Mouse (Mus musculus): ENCODE measurements at regions not wholly inside any gene's neighbourhood (a gene's known extent, or its start where the extent isn't known, plus 50 kb on each side); places are given as distances from the start of the nearest gene placed in this dataset.

GRCm38 (mm10) chr15:67686140-67686539 lies 1185.4 kb upstream of the Lrrc6 start:
- no peak for DNase-seq
- no peak overlapping the region for H3K4me3 ChIP-seq (replicated peaks; ENCODE audit: extremely low read depth, low read depth, low read length)
- H3K4me1 ChIP-seq (ENCODE audit: control insufficient read depth, insufficient read depth, low read length) = no peaks in the 10 kb centered on the region
- WGBS = 67% methylated on average over 1 of the region's 1 CpGs
- no peak for TF ChIP-seq CTCF (IDR thresholded peaks at IDR 0.05; ENCODE audit: insufficient read depth, low read length)

GRCm38 (mm10) chr15:67673276-67673675 lies 1172.6 kb upstream of the Lrrc6 start:
- no peak overlapping the region for H3K4me3 ChIP-seq (replicated peaks; ENCODE audit: extremely low read depth, low read depth, low read length)
- WGBS = 85% methylated on average over 2 of the region's 2 CpGs
- no peak for TF ChIP-seq POLR2A (IDR thresholded peaks at IDR 0.05; ENCODE audit: borderline replicate concordance, extremely low read depth, low read depth, low read length)
- TF ChIP-seq CTCF (IDR thresholded peaks at IDR 0.05; ENCODE audit: insufficient read depth, low read length) = no peak
- no peaks in the 10 kb centered on the region for H3K4me1 ChIP-seq (ENCODE audit: control insufficient read depth, insufficient read depth, low read length)
- no peak for DNase-seq

GRCm38 (mm10) chr15:67636155-67636554 lies 1135.4 kb upstream of the Lrrc6 start:
- no peaks in the 10 kb centered on the region; the same call in 1 of the 2 replicates for H3K4me1 ChIP-seq (ENCODE audit: control insufficient read depth, insufficient read depth, low read length)
- 3% methylated on average over 1 of the region's 1 CpGs for WGBS
- no peak overlapping the region for H3K4me3 ChIP-seq (replicated peaks; ENCODE audit: extremely low read depth, low read depth, low read length)
- peak; percentile 3 for DNase-seq
- TF ChIP-seq POLR2A (IDR thresholded peaks at IDR 0.05; ENCODE audit: borderline replicate concordance, extremely low read depth, low read depth, low read length) (no peak), CTCF (IDR thresholded peaks at IDR 0.05; ENCODE audit: insufficient read depth, low read length) (no peak)

GRCm38 (mm10) chr15:67626704-67627287 lies 1126.1 kb upstream of the Lrrc6 start:
- Histone ChIP-seq H3K4me1 (ENCODE audit: control insufficient read depth, insufficient read depth, low read length) (no peaks in the 10 kb centered on the region), H3K4me3 (replicated peaks; ENCODE audit: extremely low read depth, low read depth, low read length) (no peak overlapping the region)
- DNase-seq = no peak
- WGBS = 71% methylated on average over 3 of the region's 3 CpGs
- no peak for TF ChIP-seq POLR2A (IDR thresholded peaks at IDR 0.05; ENCODE audit: borderline replicate concordance, extremely low read depth, low read depth, low read length)
- no peak for TF ChIP-seq CTCF (IDR thresholded peaks at IDR 0.05; ENCODE audit: insufficient read depth, low read length)

- 68% methylated on average over 3 of the region's 3 CpGs for WGBS
- TF ChIP-seq POLR2A (IDR thresholded peaks at IDR 0.05; ENCODE audit: borderline replicate concordance, extremely low read depth, low read depth, low read length) (no peak), CTCF (IDR thresholded peaks at IDR 0.05; ENCODE audit: insufficient read depth, low read length) (no peak)
- no peak for DNase-seq
- Histone ChIP-seq H3K4me3 (replicated peaks; ENCODE audit: extremely low read depth, low read depth, low read length) (no peak overlapping the region), H3K4me1 (ENCODE audit: control insufficient read depth, insufficient read depth, low read length) (no peaks in the 10 kb centered on the region)
These were observed 1111.2 kb upstream of the Lrrc6 start for GRCm38 (mm10) chr15:67611896-67612295.

DNA sequence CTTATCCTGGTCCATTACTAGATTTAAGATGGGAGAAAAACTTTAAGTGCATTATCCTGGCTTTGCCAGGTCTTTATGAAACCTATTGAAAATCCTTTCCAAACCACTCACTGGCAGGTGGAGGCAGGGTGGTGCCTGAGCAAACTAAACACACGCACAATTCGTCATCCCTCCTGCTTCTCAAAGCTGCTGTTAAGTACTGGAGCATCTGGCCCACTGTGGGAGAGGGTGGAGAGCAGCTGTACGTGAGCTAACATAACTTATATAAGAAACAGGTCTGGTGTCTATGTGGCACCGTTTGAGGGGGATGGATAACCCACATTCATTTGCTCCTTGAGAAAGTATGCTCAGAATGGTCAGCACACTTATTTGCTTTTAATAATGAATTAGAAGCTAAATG lies 1097.7 kb upstream of the Lrrc6 start:
- H3K4me3 ChIP-seq (replicated peaks; ENCODE audit: extremely low read depth, low read depth, low read length) = no peak overlapping the region
- WGBS = 60% methylated on average over 4 of the region's 4 CpGs
- TF ChIP-seq POLR2A (IDR thresholded peaks at IDR 0.05; ENCODE audit: borderline replicate concordance, extremely low read depth, low read depth, low read length) = no peak
- no peaks in the 10 kb centered on the region for H3K4me1 ChIP-seq (ENCODE audit: control insufficient read depth, insufficient read depth, low read length)
- no peak for DNase-seq

DNA sequence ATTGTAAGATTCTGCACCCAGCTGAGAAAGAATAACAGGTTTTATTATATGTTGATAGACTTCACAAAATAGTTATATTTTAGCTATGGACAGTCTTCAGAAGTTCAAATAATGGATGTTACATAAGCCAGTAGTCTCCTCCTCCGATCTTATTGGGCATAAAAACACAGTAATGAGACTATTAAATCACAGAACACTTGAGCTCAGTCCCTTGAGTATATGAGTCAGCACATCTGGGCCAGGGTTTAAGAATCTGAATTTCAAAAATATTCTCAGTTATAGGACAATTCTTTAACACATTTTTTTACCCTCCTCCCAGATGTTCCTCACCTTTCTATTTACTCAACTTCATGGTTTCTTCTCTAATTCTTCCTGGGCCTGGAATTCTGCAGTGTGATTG lies 1075.9 kb upstream of the Lrrc6 start:
- TF ChIP-seq CTCF (IDR thresholded peaks at IDR 0.05; ENCODE audit: insufficient read depth, low read length) (no peak), POLR2A (IDR thresholded peaks at IDR 0.05; ENCODE audit: borderline replicate concordance, extremely low read depth, low read depth, low read length) (no peak)
- no peak for DNase-seq
- no peaks in the 10 kb centered on the region for H3K4me1 ChIP-seq (ENCODE audit: control insufficient read depth, insufficient read depth, low read length)
- no peak overlapping the region for H3K4me3 ChIP-seq (replicated peaks; ENCODE audit: extremely low read depth, low read depth, low read length)
- WGBS = 64% methylated on average over 1 of the region's 1 CpGs

DNA sequence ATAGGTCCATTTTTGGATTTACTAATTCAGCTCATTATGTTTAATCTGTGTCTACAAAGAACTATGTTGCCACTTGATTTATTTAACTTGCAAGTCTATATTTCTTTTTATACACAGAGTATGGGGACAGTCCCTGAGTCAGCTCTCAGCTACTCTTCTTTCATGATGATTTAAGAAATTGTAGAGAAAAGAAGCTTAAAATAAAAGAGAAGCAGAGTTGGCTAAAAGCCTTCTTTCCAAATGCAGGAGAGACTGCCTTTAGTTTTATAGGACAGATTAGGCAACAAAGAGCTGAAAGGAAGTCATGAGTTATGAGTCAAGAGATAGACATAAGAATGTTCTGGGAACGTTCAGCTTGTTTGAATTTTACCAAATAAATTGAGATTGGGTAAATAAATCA lies 1070.9 kb upstream of the Lrrc6 start:
- 12% methylated on average over 1 of the region's 1 CpGs for WGBS
- no peak overlapping the region for H3K4me3 ChIP-seq (replicated peaks; ENCODE audit: extremely low read depth, low read depth, low read length)
- TF ChIP-seq CTCF (IDR thresholded peaks at IDR 0.05; ENCODE audit: insufficient read depth, low read length) = no peak
- no peak for TF ChIP-seq POLR2A (IDR thresholded peaks at IDR 0.05; ENCODE audit: borderline replicate concordance, extremely low read depth, low read depth, low read length)
- no peaks in the 10 kb centered on the region for H3K4me1 ChIP-seq (ENCODE audit: control insufficient read depth, insufficient read depth, low read length)
- no peak for DNase-seq

GRCm38 (mm10) chr15:67557304-67557703 lies 1056.6 kb upstream of the Lrrc6 start:
- WGBS = 74% methylated on average over 1 of the region's 1 CpGs
- TF ChIP-seq POLR2A (IDR thresholded peaks at IDR 0.05; ENCODE audit: borderline replicate concordance, extremely low read depth, low read depth, low read length) (no peak), CTCF (IDR thresholded peaks at IDR 0.05; ENCODE audit: insufficient read depth, low read length) (no peak)
- DNase-seq = no peak
- no peak overlapping the region for H3K4me3 ChIP-seq (replicated peaks; ENCODE audit: extremely low read depth, low read depth, low read length)
- no peaks in the 10 kb centered on the region for H3K4me1 ChIP-seq (ENCODE audit: control insufficient read depth, insufficient read depth, low read length)

- WGBS = 72% methylated on average over 2 of the region's 2 CpGs
- TF ChIP-seq CTCF (IDR thresholded peaks at IDR 0.05; ENCODE audit: insufficient read depth, low read length) = no peak
- TF ChIP-seq POLR2A (IDR thresholded peaks at IDR 0.05; ENCODE audit: borderline replicate concordance, extremely low read depth, low read depth, low read length) = no peak
- Histone ChIP-seq H3K4me3 (replicated peaks; ENCODE audit: extremely low read depth, low read depth, low read length) (no peak overlapping the region), H3K4me1 (ENCODE audit: control insufficient read depth, insufficient read depth, low read length) (no peaks in the 10 kb centered on the region)
- no peak for DNase-seq
These were observed 1051.2 kb upstream of the Lrrc6 start for GRCm38 (mm10) chr15:67551911-67552310.

Data from lung, adult 2 months (tissue).